Comparison of ENCODE assay signal across 9 mouse cellular contexts in the genomic region with DNA sequence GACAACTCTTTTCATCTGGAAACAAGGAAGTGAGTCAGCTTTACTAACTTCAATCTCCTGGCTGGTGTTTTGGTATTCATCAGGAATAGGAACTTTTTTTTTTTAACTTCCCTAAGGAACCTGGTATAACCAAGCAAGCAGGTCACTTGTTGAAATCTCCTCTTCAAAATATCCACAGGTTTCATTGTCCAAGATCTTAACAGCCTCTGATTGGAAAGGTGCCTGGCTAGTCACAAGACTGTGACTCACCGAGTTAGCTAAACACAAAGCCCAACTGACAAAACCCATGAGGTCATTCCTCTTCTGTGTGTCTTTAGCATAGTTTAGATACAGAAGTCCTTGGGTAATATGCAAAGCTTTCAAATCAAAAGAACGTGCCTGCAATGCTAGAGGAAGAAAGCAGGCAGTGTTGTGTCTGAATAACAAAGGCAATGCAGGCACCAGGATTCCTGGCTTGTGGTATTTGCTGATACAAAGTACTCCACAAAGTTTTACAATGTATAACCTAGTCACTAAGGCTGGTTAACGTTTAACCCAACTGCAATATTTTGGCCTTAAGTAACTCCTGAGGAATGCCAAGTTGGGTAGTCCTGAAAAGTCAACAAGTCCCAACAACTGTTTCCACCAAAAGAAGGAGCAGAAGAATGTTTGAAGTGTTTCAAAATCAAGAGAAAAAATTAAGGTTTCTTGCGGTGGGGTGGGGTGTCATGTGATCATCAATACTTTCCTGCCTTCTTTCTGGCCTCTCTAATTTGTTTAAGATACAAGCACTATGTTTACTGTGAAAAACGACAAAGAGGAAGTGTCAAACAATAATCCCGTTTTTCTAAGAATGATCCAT. TPM values are rescaled to one million over a fixed set of nuclear protein-coding genes. Genes with fewer than 3 reads are reported as not detected.
DNase-seq lines count a peak whose midpoint lies in the region; ATAC-seq and TF ChIP-seq lines count a peak whose summit lies in the region.
"Had no signal": no experiment of that assay in that cellular context is flagged by ENCODE, and none has a peak within 500 bp of the region (broad histone marks: within the 10 kb centered on the region; RNA-seq: fewer than 3 reads in every experiment).

No protein-coding gene starts in this region.

- no peaks in the 10 kb centered on the region for H3K9me3 ChIP-seq in ES-E14 (ENCODE audit: control insufficient read depth, insufficient read depth, low read depth, low read length)
- no peaks in the 10 kb centered on the region for H3K9me3 ChIP-seq in embryonic facial prominence, embryonic 15.5 days (replicated peaks)
- H3K9me3 ChIP-seq in heart, embryonic 16.5 days (replicated peaks; ENCODE audit: control insufficient read depth, low read length): no peaks in the 10 kb centered on the region
- H3K9me3 ChIP-seq in liver, embryonic 12.5 days (replicated peaks): no peaks in the 10 kb centered on the region
- no peaks in the 10 kb centered on the region for H3K9me3 ChIP-seq in stomach, embryonic 14.5 days (ENCODE audit: control insufficient read depth, low read depth, low read length)
- H3K9me3 ChIP-seq: hindbrain, embryonic 15.5 days had no signal

- no peaks in the 10 kb centered on the region for H3K36me3 ChIP-seq in ES-E14 (ENCODE audit: control insufficient read depth, insufficient read depth, low read length, poor library complexity, severe bottlenecking)
- no peaks in the 10 kb centered on the region for H3K36me3 ChIP-seq in embryonic facial prominence, embryonic 15.5 days
- H3K36me3 ChIP-seq in heart, embryonic 16.5 days (ENCODE audit: control insufficient read depth, insufficient read depth): no peaks in the 10 kb centered on the region
- H3K36me3 ChIP-seq in liver, embryonic 12.5 days: no peaks in the 10 kb centered on the region
- H3K36me3 ChIP-seq in stomach, embryonic 14.5 days (ENCODE audit: control insufficient read depth, insufficient read depth, low read length): no peaks in the 10 kb centered on the region
- H3K36me3 ChIP-seq: hindbrain, embryonic 15.5 days had no signal

- no peak overlapping the region for H3K4me2 ChIP-seq in embryonic facial prominence, embryonic 15.5 days (replicated peaks)
- peak overlapping the region; percentile 4; the same call in 1 of the 2 replicates for H3K4me2 ChIP-seq in heart, embryonic 16.5 days (ENCODE audit: low read depth, low read length)
- H3K4me2 ChIP-seq in liver, embryonic 12.5 days: no peak overlapping the region
- no peak overlapping the region for H3K4me2 ChIP-seq in stomach, embryonic 14.5 days (replicated peaks; ENCODE audit: low read depth, low read length)

- H3K4me3 ChIP-seq in ES-E14 (ENCODE audit: insufficient read depth in 1 of 2, low read depth in 1 of 2, low read length in 2 of 2, poor library complexity in 1 of 2, severe bottlenecking in 1 of 2): no peak overlapping the region
- H3K4me3 ChIP-seq in embryonic facial prominence, embryonic 15.5 days (replicated peaks): no peak overlapping the region
- no peak overlapping the region for H3K4me3 ChIP-seq in heart, embryonic 16.5 days (ENCODE audit: low read length)
- no peak overlapping the region for H3K4me3 ChIP-seq in liver, embryonic 12.5 days
- no peak overlapping the region for H3K4me3 ChIP-seq in stomach, embryonic 14.5 days (ENCODE audit: low read depth, low read length)
- H3K4me3 ChIP-seq: hindbrain, embryonic 15.5 days had no signal

- no peaks in the 10 kb centered on the region for H3K27me3 ChIP-seq in embryonic facial prominence, embryonic 15.5 days
- no peaks in the 10 kb centered on the region for H3K27me3 ChIP-seq in heart, embryonic 16.5 days (ENCODE audit: control insufficient read depth, insufficient read depth, low read length)
- H3K27me3 ChIP-seq in liver, embryonic 12.5 days (replicated peaks): no peaks in the 10 kb centered on the region
- H3K27me3 ChIP-seq in stomach, embryonic 14.5 days (ENCODE audit: control insufficient read depth, insufficient read depth, low read length): no peaks in the 10 kb centered on the region
- H3K27me3 ChIP-seq: hindbrain, embryonic 15.5 days had no signal

- H3K4me1 ChIP-seq in ES-E14 (ENCODE audit: control insufficient read depth in 2 of 2, insufficient read depth in 2 of 2, low read length in 2 of 2, poor library complexity in 1 of 2): peaks cover 5 to 14% of the 10 kb centered on the region in 2 experiments; a peak in 3 of 4 replicates
- no peaks in the 10 kb centered on the region for H3K4me1 ChIP-seq in embryonic facial prominence, embryonic 15.5 days
- H3K4me1 ChIP-seq in heart, embryonic 16.5 days (ENCODE audit: control insufficient read depth, insufficient read depth, low read length): peaks cover 20% of the 10 kb centered on the region
- no peaks in the 10 kb centered on the region for H3K4me1 ChIP-seq in liver, embryonic 12.5 days
- no peaks in the 10 kb centered on the region for H3K4me1 ChIP-seq in stomach, embryonic 14.5 days (ENCODE audit: control insufficient read depth, insufficient read depth, low read length)

- DNase-seq in 3T3-L1 (ENCODE audit: low read depth, low spot score) (peak; percentile 98), ES-E14 (ENCODE audit: low read depth, low spot score) (peak; percentile 54)
- DNase-seq in right cerebral cortex, adult 2 months (ENCODE audit: low spot score in 2 of 2): no peak
- no peak for DNase-seq in cerebellum, postnatal 25 days

- WGBS in embryonic facial prominence, embryonic 15.5 days: 16% methylated on average over 6 of the region's 6 CpGs
- WGBS in heart, embryonic 16.5 days: 14% methylated on average over 6 of the region's 6 CpGs
- WGBS in liver, embryonic 12.5 days (ENCODE audit: insufficient replicate concordance): 15% methylated on average over 6 of the region's 6 CpGs
- 20% methylated on average over 6 of the region's 6 CpGs for WGBS in stomach, embryonic 14.5 days

- H3K27ac ChIP-seq in ES-E14 (ENCODE audit: insufficient read depth, low read depth, low read length, poor library complexity, severe bottlenecking): peak overlapping the region; percentile 39; the same call in 1 of the 2 replicates
- H3K27ac ChIP-seq in embryonic facial prominence, embryonic 15.5 days (replicated peaks): 0 out of 2 replicates have a peak overlapping the region, but pooled peaks have one; percentile 28
- peak overlapping the region; percentile 89 for H3K27ac ChIP-seq in heart, embryonic 16.5 days (ENCODE audit: low read length)
- peak overlapping the region; percentile 51 for H3K27ac ChIP-seq in liver, embryonic 12.5 days
- peak overlapping the region; percentile 58; the same call in 1 of the 2 replicates for H3K27ac ChIP-seq in stomach, embryonic 14.5 days (ENCODE audit: low read length)
- H3K27ac ChIP-seq: hindbrain, embryonic 15.5 days had no signal

- no peak overlapping the region for H3K9ac ChIP-seq in ES-E14 (ENCODE audit: insufficient read depth, low read depth, low read length, poor library complexity, severe bottlenecking)
- H3K9ac ChIP-seq in embryonic facial prominence, embryonic 15.5 days: no peak overlapping the region
- H3K9ac ChIP-seq in heart, embryonic 16.5 days (ENCODE audit: low read length): no peak overlapping the region
- H3K9ac ChIP-seq in liver, embryonic 12.5 days: no peak overlapping the region
- H3K9ac ChIP-seq in stomach, embryonic 14.5 days (replicated peaks; ENCODE audit: low read depth, low read length): no peak overlapping the region
- H3K9ac ChIP-seq: hindbrain, embryonic 15.5 days had no signal

- in situ Hi-C loops in ES-E14 (cut with MboI; ENCODE audit: low sequenced_read_pairs in 2 of 2, unreplicated experiment in 2 of 2): no loop called here

- ATAC-seq in embryonic facial prominence, embryonic 15.5 days (ENCODE audit: insufficient number of reproducible peaks, low FRiP score, low TSS enrichment, low read depth): peak; percentile 43; the same call in 1 of the 2 replicates
- ATAC-seq in heart, embryonic 16.5 days (replicated peaks; ENCODE audit: extremely low read depth, insufficient read depth, low FRiP score): peak; percentile 78
- ATAC-seq in liver, embryonic 12.5 days: peak; percentile 41
- ATAC-seq in stomach, embryonic 14.5 days (ENCODE audit: insufficient number of reproducible peaks, insufficient read depth, low FRiP score, low read depth): peak; percentile 82

TF ChIP-seq in ES-E14, 5 proteins besides CTCF, POLR2A, EP300 and RAD21:
- no peak for TF ChIP-seq HCFC1 (IDR thresholded peaks at IDR 0.05; ENCODE audit: borderline replicate concordance, insufficient read depth, low read length)
- no peak for TF ChIP-seq CHD2 (IDR thresholded peaks at IDR 0.05; ENCODE audit: low read depth, low read length)
- TF ChIP-seq ZNF384 (IDR thresholded peaks at IDR 0.05; ENCODE audit: low read depth, low read length): peak; percentile 66; the same call in 1 of the 2 replicates
- peak; percentile 4; the same call in 1 of the 2 replicates for TF ChIP-seq MAFK (IDR thresholded peaks at IDR 0.05; ENCODE audit: insufficient read depth, low read depth, low read length)
- no peak for TF ChIP-seq ZC3H11A (IDR thresholded peaks at IDR 0.05; ENCODE audit: borderline replicate concordance, low read depth, low read length)

RNA-seq across cellular contexts. Expression of a gene that starts 57.5 kb away (rescaled TPM):
- total RNA-seq in ES-E14 (2012; rRNA removed): 36.0 and 53.8 TPM in 2 replicates
- 90.1 and 97.1 TPM in 2 replicates for polyA plus RNA-seq in embryonic facial prominence, embryonic 15.5 days (2015; fragmentation: Nextera tagmentation; extraction: Ambion mirVana)
- polyA plus RNA-seq in heart, embryonic 16.5 days (2015; fragmentation: Nextera tagmentation; extraction: Ambion mirVana): 77.1 and 87.5 TPM in 2 replicates
- polyA plus RNA-seq in liver, embryonic 12.5 days (2016; fragmentation: Nextera tagmentation; extraction: Ambion mirVana): 24.7 and 26.3 TPM in 2 replicates
- polyA plus RNA-seq in stomach, embryonic 14.5 days (2014; fragmentation: Nextera tagmentation; extraction: Ambion mirVana): 87.3 and 90.3 TPM in 2 replicates

Comparison
In these comparisons a context has a peak if more than half of its experiments do, and no peak if none do; other contexts are left out.
1. DNase-seq: peak in 3T3-L1 (single experiment) and ES-E14 (single experiment); none in right cerebral cortex, adult 2 months (0 of 2) and cerebellum, postnatal 25 days (0 of 2).
2. H3K27ac ChIP-seq: peak in every context shown above with its lines; median percentile 89 in heart, embryonic 16.5 days; 58 in stomach, embryonic 14.5 days; 51 in liver, embryonic 12.5 days; 39 in ES-E14; 28 in embryonic facial prominence, embryonic 15.5 days.
3. Peak in every context shown above with its lines, with median percentiles within 50 percentile points of each other: ATAC-seq.